Mouse (Mus musculus): ENCODE results near the gene Zc3hav1l. TPM values are rescaled to one million over a fixed set of nuclear protein-coding genes. Genes with fewer than 3 reads are reported as not detected.

Zc3hav1l gene
- polyA plus RNA-seq, 1 experiment from 2014 or later: 5.3 TPM

DNA sequence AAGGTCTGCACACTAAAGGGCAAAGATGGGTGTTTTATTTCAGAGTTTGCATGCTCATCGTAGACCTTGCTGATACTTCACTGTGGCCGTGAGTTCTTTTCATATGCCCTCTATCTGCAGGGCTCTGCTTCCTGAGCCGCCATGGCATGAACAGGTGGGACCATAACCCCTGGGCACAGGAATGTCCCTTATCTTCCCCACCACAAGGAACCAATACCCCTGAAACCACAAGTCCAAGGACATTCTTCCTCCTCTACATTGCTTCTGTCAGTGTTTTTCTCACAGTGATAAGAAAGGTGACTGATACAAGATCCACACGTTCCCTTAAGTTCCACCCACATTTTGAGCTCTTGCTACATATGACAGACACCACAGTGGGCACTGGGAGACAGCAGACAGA, 42.3 kb downstream of the Zc3hav1l start:
- no peak overlapping the region for H3K4me2 ChIP-seq (ENCODE audit: low read length)
- no peak overlapping the region for H3K9ac ChIP-seq (ENCODE audit: low read depth, low read length)
- no peaks in the 10 kb centered on the region for H3K36me3 ChIP-seq (ENCODE audit: insufficient read depth, low read length)
- no peaks in the 10 kb centered on the region for H3K9me3 ChIP-seq (replicated peaks; ENCODE audit: low read length)
- H3K27ac ChIP-seq: no peak overlapping the region
- no peaks in the 10 kb centered on the region for H3K27me3 ChIP-seq (ENCODE audit: insufficient read depth, low read length)
- DNase-seq (ENCODE audit: low spot score) (no peak), ATAC-seq (replicated peaks; ENCODE audit: low FRiP score, low read depth) (no peak)
- TF ChIP-seq CTCF (IDR thresholded peaks at IDR 0.05; ENCODE audit: low read depth): no peak
- 85% methylated on average over 4 of the region's 4 CpGs for WGBS
- H3K4me3 ChIP-seq (replicated peaks; ENCODE audit: low read depth, low read length): no peak overlapping the region
- peaks cover 9% of the 10 kb centered on the region; the same call in 1 of the 2 replicates for H3K4me1 ChIP-seq (replicated peaks; ENCODE audit: insufficient read depth, low read length)

DNA sequence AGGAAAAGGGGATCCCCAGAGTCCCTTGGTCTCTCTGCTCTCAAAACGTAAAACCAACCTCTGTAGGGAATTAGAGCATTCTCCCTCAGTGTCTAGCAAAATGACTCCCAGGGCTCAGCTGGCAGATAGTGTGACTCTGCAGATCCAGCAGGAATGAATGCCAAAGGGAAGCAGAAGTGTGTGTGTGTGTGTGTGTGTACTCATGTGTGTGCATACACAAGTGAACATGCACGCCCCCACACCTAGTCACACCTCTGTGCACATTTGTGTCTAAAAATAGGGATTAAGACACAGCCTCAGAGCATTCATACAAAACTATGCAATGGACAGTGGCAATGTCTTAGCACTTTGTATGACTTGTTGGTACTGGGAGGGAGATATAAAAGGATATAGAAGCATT, 43.3 kb downstream of the Zc3hav1l start:
- DNase-seq (ENCODE audit: low spot score): no peak
- Histone ChIP-seq H3K36me3 (ENCODE audit: insufficient read depth, low read length) (no peaks in the 10 kb centered on the region), H3K27me3 (ENCODE audit: insufficient read depth, low read length) (no peaks in the 10 kb centered on the region), H3K4me1 (replicated peaks; ENCODE audit: insufficient read depth, low read length) (peaks cover 15% of the 10 kb centered on the region; the same call in 1 of the 2 replicates), H3K9me3 (replicated peaks; ENCODE audit: low read length) (no peaks in the 10 kb centered on the region), H3K9ac (ENCODE audit: low read depth, low read length) (no peak overlapping the region), H3K27ac (no peak overlapping the region), H3K4me3 (replicated peaks; ENCODE audit: low read depth, low read length) (no peak overlapping the region), H3K4me2 (ENCODE audit: low read length) (no peak overlapping the region)
- WGBS: 83% methylated on average over 2 of the region's 2 CpGs
- ATAC-seq (replicated peaks; ENCODE audit: low FRiP score, low read depth): no peak
- TF ChIP-seq CTCF (IDR thresholded peaks at IDR 0.05; ENCODE audit: low read depth): no peak

DNA sequence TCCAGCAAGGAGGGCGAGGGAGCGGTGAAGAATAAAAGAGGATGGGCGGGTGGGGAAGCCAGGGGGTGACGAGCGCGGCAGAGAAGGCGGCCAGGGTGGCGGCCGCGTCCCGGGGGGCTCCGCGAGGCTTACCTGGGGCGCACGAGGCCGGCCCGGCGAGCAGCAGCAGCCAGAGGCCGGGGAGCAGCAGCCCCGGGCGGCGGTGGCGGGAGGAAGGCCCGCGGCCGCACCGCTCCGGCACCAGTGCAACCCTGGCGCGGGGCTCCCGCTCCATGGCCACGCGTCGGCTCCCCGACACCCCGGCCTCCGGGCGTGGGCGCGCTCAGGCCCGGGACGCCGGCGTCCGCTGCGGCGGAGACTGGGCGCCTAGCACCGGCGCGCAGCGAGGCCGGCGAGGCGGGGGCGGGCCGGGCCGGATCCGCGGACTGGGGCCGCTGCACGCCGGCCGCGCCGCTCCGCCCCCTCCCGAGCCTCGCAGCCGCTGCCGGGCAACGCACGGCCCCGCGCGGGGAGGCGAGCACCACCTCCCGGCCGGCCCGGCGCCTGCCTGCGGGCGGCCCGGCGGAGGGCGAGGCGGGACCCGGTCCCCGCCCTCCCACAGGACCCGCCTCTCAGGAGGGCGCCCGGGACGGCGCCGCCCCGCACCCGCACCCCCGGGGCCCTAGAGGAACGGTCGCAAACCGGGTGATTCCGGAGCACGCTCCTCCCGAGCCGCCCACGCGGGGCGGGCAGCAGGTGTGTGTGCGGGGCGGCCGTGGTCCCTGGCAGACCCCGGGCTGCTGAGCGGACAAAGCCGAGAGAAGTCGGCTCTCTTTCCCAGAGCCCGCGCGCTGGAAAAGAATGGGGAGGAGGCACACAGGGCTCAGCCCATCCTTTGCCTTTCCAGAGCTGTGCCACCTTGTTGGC, 45.1 kb downstream of the Zc3hav1l start, which contains the start of gene D630045J12Rik:
Gene D630045J12Rik, minus strand, starts transcription at position 274 of the 906 bp plus-strand sequence.
- peak; percentile 25; the same call in 1 of the 2 replicates for TF ChIP-seq CTCF (IDR thresholded peaks at IDR 0.05; ENCODE audit: low read depth)
- WGBS: under 1% methylated on average over 93 of the region's 118 CpGs
- Histone ChIP-seq H3K9ac (ENCODE audit: low read depth, low read length) (peak within 1 kb of the TSS; percentile 87), H3K9me3 (replicated peaks; ENCODE audit: low read length) (no peaks in the 10 kb centered on the region), H3K4me1 (replicated peaks; ENCODE audit: insufficient read depth, low read length) (peaks cover 15% of the 10 kb centered on the region; the same call in 1 of the 2 replicates), H3K27me3 (ENCODE audit: insufficient read depth, low read length) (no peaks in the 10 kb centered on the region), H3K4me2 (ENCODE audit: low read length) (peak within 1 kb of the TSS; percentile 97), H3K4me3 (replicated peaks; ENCODE audit: low read depth, low read length) (peak within 1 kb of the TSS; percentile 75), H3K27ac (peak within 1 kb of the TSS; percentile 82), H3K36me3 (ENCODE audit: insufficient read depth, low read length) (no peaks in the 10 kb centered on the region)
- peak; percentile 92 for ATAC-seq (replicated peaks; ENCODE audit: low FRiP score, low read depth)
- DNase-seq (ENCODE audit: low spot score): peak; percentile 90

DNA sequence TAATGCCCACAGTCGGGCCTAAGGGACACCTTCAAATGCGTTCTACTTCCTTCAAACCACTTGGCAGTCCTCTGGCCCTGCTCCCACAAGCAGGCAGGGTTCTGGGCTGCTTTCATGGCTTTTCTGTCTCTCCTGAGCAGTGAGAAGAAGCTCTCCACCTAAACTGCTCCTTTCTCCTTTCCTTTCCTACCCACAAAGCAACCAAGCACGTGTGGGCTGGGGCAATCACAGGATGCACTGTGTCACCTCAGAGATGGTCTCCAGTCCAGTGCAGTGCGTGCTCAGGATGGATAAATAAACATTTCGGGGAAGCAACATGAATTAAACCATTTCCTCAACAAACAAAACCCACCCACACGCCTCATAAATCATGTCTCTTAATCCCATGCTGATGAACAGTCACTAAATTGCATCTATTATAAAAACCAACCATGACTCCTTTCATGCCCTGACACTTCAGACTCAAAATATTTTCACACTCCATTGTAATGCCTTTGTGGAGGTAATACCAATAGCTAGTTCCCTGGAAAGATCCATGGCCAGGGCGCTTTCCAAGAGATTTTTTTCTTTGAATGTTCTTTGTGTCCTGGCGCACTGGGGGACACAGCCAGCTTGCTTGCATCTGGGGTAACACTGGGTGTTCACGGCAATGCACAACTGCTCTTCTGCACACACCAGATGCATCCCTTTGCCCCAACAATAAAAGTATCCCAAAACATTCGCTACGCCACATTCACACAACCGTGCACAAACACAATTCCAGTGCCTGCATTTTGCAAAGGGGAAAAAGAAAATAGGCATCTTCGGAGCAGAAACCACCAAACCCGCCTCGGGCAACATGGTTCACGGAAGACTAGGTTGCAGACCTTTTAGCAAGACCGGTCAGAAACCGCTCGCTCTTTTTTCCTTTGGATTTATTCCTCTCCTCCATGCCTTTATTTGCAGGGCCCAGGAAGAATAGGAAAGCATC, 46.0 kb downstream of the Zc3hav1l start:
- no peak for ATAC-seq (replicated peaks; ENCODE audit: low FRiP score, low read depth)
- Histone ChIP-seq H3K36me3 (ENCODE audit: insufficient read depth, low read length) (no peaks in the 10 kb centered on the region), H3K27me3 (ENCODE audit: insufficient read depth, low read length) (no peaks in the 10 kb centered on the region), H3K4me3 (replicated peaks; ENCODE audit: low read depth, low read length) (peak overlapping the region; percentile 75), H3K4me2 (ENCODE audit: low read length) (peak overlapping the region; percentile 97), H3K9me3 (replicated peaks; ENCODE audit: low read length) (no peaks in the 10 kb centered on the region), H3K9ac (ENCODE audit: low read depth, low read length) (peak overlapping the region; percentile 87), H3K27ac (peak overlapping the region; percentile 82), H3K4me1 (replicated peaks; ENCODE audit: insufficient read depth, low read length) (peaks cover 15% of the 10 kb centered on the region; the same call in 1 of the 2 replicates)
- WGBS: 2% methylated on average over 19 of the region's 19 CpGs
- no peak for TF ChIP-seq CTCF (IDR thresholded peaks at IDR 0.05; ENCODE audit: low read depth)
- DNase-seq (ENCODE audit: low spot score): peak; percentile 65

DNA sequence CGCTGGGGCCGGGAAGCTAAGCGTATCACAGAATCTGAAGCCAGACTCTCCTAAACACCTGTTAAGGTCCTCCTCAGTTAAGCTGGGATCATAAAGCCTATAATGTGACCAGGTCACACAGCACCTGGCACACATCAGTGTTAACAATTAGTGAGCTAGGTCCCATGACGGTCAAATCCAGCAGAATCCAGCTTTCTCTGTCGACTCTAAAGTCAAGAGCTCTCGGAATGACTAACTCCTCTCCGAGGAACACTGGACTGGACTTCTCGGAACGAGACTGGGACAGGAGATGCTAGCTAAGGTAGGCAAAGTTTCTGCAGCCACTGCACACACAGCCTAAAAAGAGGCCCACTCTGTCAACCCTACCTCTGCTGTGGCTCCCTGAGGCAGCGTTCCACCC, 46.9 kb downstream of the Zc3hav1l start:
- no peaks in the 10 kb centered on the region for H3K36me3 ChIP-seq (ENCODE audit: insufficient read depth, low read length)
- DNase-seq (ENCODE audit: low spot score) (no peak), ATAC-seq (replicated peaks; ENCODE audit: low FRiP score, low read depth) (no peak)
- H3K4me3 ChIP-seq (replicated peaks; ENCODE audit: low read depth, low read length): no peak overlapping the region
- TF ChIP-seq CTCF (IDR thresholded peaks at IDR 0.05; ENCODE audit: low read depth): no peak
- peaks cover 15% of the 10 kb centered on the region; the same call in 1 of the 2 replicates for H3K4me1 ChIP-seq (replicated peaks; ENCODE audit: insufficient read depth, low read length)
- H3K4me2 ChIP-seq (ENCODE audit: low read length): peak overlapping the region; percentile 97
- H3K27me3 ChIP-seq (ENCODE audit: insufficient read depth, low read length): no peaks in the 10 kb centered on the region
- H3K27ac ChIP-seq: no peak overlapping the region
- H3K9me3 ChIP-seq (replicated peaks; ENCODE audit: low read length): no peaks in the 10 kb centered on the region
- no peak overlapping the region for H3K9ac ChIP-seq (ENCODE audit: low read depth, low read length)
- WGBS: 31% methylated on average over 10 of the region's 10 CpGs

DNA sequence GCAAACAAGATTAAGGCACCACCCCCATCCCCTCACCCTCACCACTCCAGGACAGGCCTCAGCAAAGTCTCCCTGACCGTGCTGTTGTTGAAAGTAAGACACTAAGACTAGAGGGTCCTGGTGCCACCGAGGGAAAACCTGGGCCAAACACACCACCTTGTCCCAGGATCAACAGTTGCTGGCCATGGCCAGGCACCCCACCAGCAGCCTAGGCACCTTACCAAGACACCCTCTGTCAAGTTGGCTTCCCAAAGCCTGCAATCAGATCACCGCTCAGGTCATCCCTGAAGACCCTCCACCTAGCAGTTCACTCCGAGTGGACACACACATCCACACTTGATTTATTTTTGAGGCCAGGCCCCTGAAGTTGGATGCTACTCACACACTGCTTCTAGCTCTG, 47.6 kb downstream of the Zc3hav1l start:
- ATAC-seq (replicated peaks; ENCODE audit: low FRiP score, low read depth) (no peak), DNase-seq (ENCODE audit: low spot score) (no peak)
- TF ChIP-seq CTCF (IDR thresholded peaks at IDR 0.05; ENCODE audit: low read depth): no peak
- no peak overlapping the region for H3K4me3 ChIP-seq (replicated peaks; ENCODE audit: low read depth, low read length)
- H3K4me2 ChIP-seq (ENCODE audit: low read length): peak overlapping the region; percentile 97; the same call in 1 of the 2 replicates
- H3K9me3 ChIP-seq (replicated peaks; ENCODE audit: low read length): no peaks in the 10 kb centered on the region
- no peak overlapping the region for H3K9ac ChIP-seq (ENCODE audit: low read depth, low read length)
- H3K27me3 ChIP-seq (ENCODE audit: insufficient read depth, low read length): no peaks in the 10 kb centered on the region
- no peaks in the 10 kb centered on the region for H3K36me3 ChIP-seq (ENCODE audit: insufficient read depth, low read length)
- WGBS: 43% methylated on average over 4 of the region's 4 CpGs
- no peak overlapping the region for H3K27ac ChIP-seq
- peaks cover 15% of the 10 kb centered on the region; the same call in 1 of the 2 replicates for H3K4me1 ChIP-seq (replicated peaks; ENCODE audit: insufficient read depth, low read length)
